In the genomic region with DNA sequence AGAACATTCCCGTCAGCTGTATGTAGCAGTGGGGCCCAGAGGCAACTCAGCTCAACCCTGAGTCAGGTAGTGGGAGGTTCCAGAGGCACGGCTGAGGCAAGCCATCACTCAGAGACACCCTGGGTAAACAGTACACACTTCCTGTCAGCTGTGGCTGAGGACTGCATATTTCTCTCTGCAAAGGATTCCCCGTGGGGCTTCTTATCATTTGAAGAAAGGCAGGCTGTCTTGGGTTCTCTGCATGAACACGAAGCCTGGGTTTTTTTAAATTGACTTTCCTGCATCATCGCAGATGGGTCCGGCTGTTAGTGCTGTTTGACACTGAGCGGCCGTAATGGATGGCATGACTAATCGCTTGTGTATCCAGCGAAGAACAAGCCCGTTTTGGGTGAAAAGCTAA, we compare ENCODE assay signal across 8 mouse cellular contexts. TPM values are rescaled to one million over a fixed set of nuclear protein-coding genes. Genes with fewer than 3 reads are reported as not detected.
DNase-seq lines count a peak whose midpoint lies in the region; ATAC-seq and TF ChIP-seq lines count a peak whose summit lies in the region.

No protein-coding gene starts in this region.

- WGBS in kidney, adult 2 months = 16% methylated on average over 11 of the region's 11 CpGs
- WGBS in midbrain, embryonic 14.5 days = 16% methylated on average over 11 of the region's 11 CpGs

- DNase-seq in kidney, adult 2 months = peak; percentile 2
- DNase-seq in kidney, postnatal 25 days = no peak
- peak; percentile 47 for DNase-seq in brain, embryonic 14.5 days (ENCODE audit: low read depth)
- DNase-seq in midbrain, embryonic 14.5 days = peak; percentile 64
- no peak for DNase-seq in layer of hippocampus, adult 9-11 months

- no peaks in the 10 kb centered on the region for H3K9me3 ChIP-seq in midbrain, embryonic 14.5 days (ENCODE audit: control insufficient read depth, low read length)

- no peaks in the 10 kb centered on the region for H3K36me3 ChIP-seq in kidney, adult 2 months (ENCODE audit: control insufficient read depth, insufficient read depth, low read length)
- H3K36me3 ChIP-seq in midbrain, embryonic 14.5 days (ENCODE audit: control insufficient read depth, insufficient read depth, low read length) = no peaks in the 10 kb centered on the region

- ATAC-seq in hematopoietic stem cell, adult 5-6 weeks (replicated peaks in 1 of 2; ENCODE audit: insufficient read depth in 1 of 2, low FRiP score in 2 of 2, low TSS enrichment in 1 of 2, low read depth in 1 of 2, poor library complexity in 2 of 2, severe bottlenecking in 2 of 2) = peak; percentile 75 to 80; a peak in 3 of 4 replicates
- ATAC-seq in midbrain, embryonic 14.5 days (ENCODE audit: low FRiP score, low TSS enrichment) = no peak; the same call in 1 of the 2 replicates
- ATAC-seq in megakaryocyte-erythroid progenitor cell, adult 5-6 weeks (replicated peaks; ENCODE audit: low FRiP score, low TSS enrichment, poor library complexity, severe bottlenecking) = no peak
- no peak for ATAC-seq in erythroblast, adult 5-6 weeks (replicated peaks; ENCODE audit: low FRiP score, poor library complexity, severe bottlenecking)

- H3K4me2 ChIP-seq in midbrain, embryonic 14.5 days (ENCODE audit: low read length) = peak overlapping the region; percentile 12

- no peak for TF ChIP-seq CTCF in kidney, adult 2 months (conservative IDR thresholded peaks at IDR 0.05; ENCODE audit: insufficient read depth, insufficient read length, low read depth, low read length)
- no peak for TF ChIP-seq CTCF in brain, embryonic 14.5 days (IDR thresholded peaks at IDR 0.05; ENCODE audit: borderline replicate concordance, extremely low read depth, insufficient read depth, insufficient read length)

- no peak overlapping the region for H3K27ac ChIP-seq in kidney, adult 2 months (ENCODE audit: insufficient read depth, low read depth, low read length)
- peak overlapping the region; percentile 52; the same call in 1 of the 2 replicates for H3K27ac ChIP-seq in midbrain, embryonic 14.5 days (replicated peaks; ENCODE audit: low read depth, low read length)

- H3K4me3 ChIP-seq in kidney, adult 2 months (ENCODE audit: insufficient read depth, low read depth, low read length) = no peak overlapping the region
- H3K4me3 ChIP-seq in midbrain, embryonic 14.5 days (replicated peaks; ENCODE audit: low read depth, low read length) = no peak overlapping the region

- H3K9ac ChIP-seq in midbrain, embryonic 14.5 days (replicated peaks; ENCODE audit: low read length) = no peak overlapping the region

- H3K27me3 ChIP-seq in kidney, adult 2 months (replicated peaks; ENCODE audit: control insufficient read depth, insufficient read depth, low read length) = no peaks in the 10 kb centered on the region
- H3K27me3 ChIP-seq in midbrain, embryonic 14.5 days (ENCODE audit: control insufficient read depth, insufficient read depth, low read length) = no peaks in the 10 kb centered on the region

- no peaks in the 10 kb centered on the region for H3K4me1 ChIP-seq in kidney, adult 2 months (ENCODE audit: control insufficient read depth, insufficient read depth, low read length)
- H3K4me1 ChIP-seq in midbrain, embryonic 14.5 days (ENCODE audit: control insufficient read depth, insufficient read depth, low read length) = peaks cover 12% of the 10 kb centered on the region

- TF ChIP-seq POLR2A in kidney, adult 2 months (IDR thresholded peaks at IDR 0.05; ENCODE audit: low read depth, low read length) = no peak
- TF ChIP-seq POLR2A in brain, embryonic 14.5 days (IDR thresholded peaks at IDR 0.05; ENCODE audit: borderline replicate concordance, extremely low read depth, insufficient read depth, insufficient read length, poor library complexity, severe bottlenecking) = no peak

RNA-seq across cellular contexts. Expression of gene Bean1, which starts 21.3 kb away (rescaled TPM):
- polyA plus RNA-seq in kidney, adult 2 months (2012; rRNA removed) = 0.45 and 0.66 TPM in 2 replicates
- polyA plus RNA-seq in brain, embryonic 14.5 days (2012; rRNA removed) = 12.3 and 16.9 TPM in 2 replicates
- not detected in 2 replicates for total RNA-seq in hematopoietic stem cell, adult 5-6 weeks (2017)
- polyA plus RNA-seq in midbrain, embryonic 14.5 days (2014; fragmentation: Nextera tagmentation; extraction: Ambion mirVana) = 6.3 and 8.3 TPM in 2 replicates
- not detected in 2 replicates for total RNA-seq in megakaryocyte-erythroid progenitor cell, adult 5-6 weeks (2014; fragmentation: Nextera tagmentation)
- not detected in 2 replicates for total RNA-seq in megakaryocyte-erythroid progenitor cell, adult 5-6 weeks (2017)
- not detected in 2 replicates for total RNA-seq in erythroblast, adult 5-6 weeks (2015; ENCODE audit: low replicate concordance)
- not detected in 2 replicates for total RNA-seq in erythroblast, adult 5-6 weeks (2017; ENCODE audit: low replicate concordance)

RNA-seq across cellular contexts. Expression of gene Tk2, which starts 56.9 kb away (rescaled TPM):
- 20.6 and 21.0 TPM in 2 replicates for polyA plus RNA-seq in kidney, adult 2 months (2012; rRNA removed)
- 41.2 and 42.7 TPM in 2 replicates for polyA plus RNA-seq in brain, embryonic 14.5 days (2012; rRNA removed)
- total RNA-seq in hematopoietic stem cell, adult 5-6 weeks (2017) = 22.0 and 23.6 TPM in 2 replicates
- 43.7 and 56.6 TPM in 2 replicates for polyA plus RNA-seq in midbrain, embryonic 14.5 days (2014; fragmentation: Nextera tagmentation; extraction: Ambion mirVana)
- 9.5 and 30.7 TPM in 2 replicates for total RNA-seq in megakaryocyte-erythroid progenitor cell, adult 5-6 weeks (2014; fragmentation: Nextera tagmentation)
- total RNA-seq in megakaryocyte-erythroid progenitor cell, adult 5-6 weeks (2017) = 12.4 and 14.5 TPM in 2 replicates
- total RNA-seq in erythroblast, adult 5-6 weeks (2015; ENCODE audit: low replicate concordance) = 7.1 and 13.2 TPM in 2 replicates
- total RNA-seq in erythroblast, adult 5-6 weeks (2017; ENCODE audit: low replicate concordance) = 3.1 and 7.1 TPM in 2 replicates

RNA-seq across cellular contexts. Expression of gene Cklf, which starts 59.2 kb away (rescaled TPM):
- polyA plus RNA-seq in kidney, adult 2 months (2012; rRNA removed) = 4.3 and 5.4 TPM in 2 replicates
- polyA plus RNA-seq in brain, embryonic 14.5 days (2012; rRNA removed) = 36.0 and 52.4 TPM in 2 replicates
- 23.2 and 26.5 TPM in 2 replicates for total RNA-seq in hematopoietic stem cell, adult 5-6 weeks (2017)
- polyA plus RNA-seq in midbrain, embryonic 14.5 days (2014; fragmentation: Nextera tagmentation; extraction: Ambion mirVana) = 30.3 and 31.4 TPM in 2 replicates
- 37.3 and 45.8 TPM in 2 replicates for total RNA-seq in megakaryocyte-erythroid progenitor cell, adult 5-6 weeks (2014; fragmentation: Nextera tagmentation)
- 7.6 and 14.6 TPM in 2 replicates for total RNA-seq in megakaryocyte-erythroid progenitor cell, adult 5-6 weeks (2017)
- 19.2 and 51.7 TPM in 2 replicates for total RNA-seq in erythroblast, adult 5-6 weeks (2015; ENCODE audit: low replicate concordance)
- 5.2 and 9.8 TPM in 2 replicates for total RNA-seq in erythroblast, adult 5-6 weeks (2017; ENCODE audit: low replicate concordance)

Comparison
In these comparisons a context has a peak if more than half of its experiments do, and no peak if none do; other contexts are left out.
1. DNase-seq: peak in kidney, adult 2 months (single experiment), brain, embryonic 14.5 days (single experiment) and midbrain, embryonic 14.5 days (single experiment); none in kidney, postnatal 25 days (0 of 2) and layer of hippocampus, adult 9-11 months (single experiment).
2. ATAC-seq: peak in hematopoietic stem cell, adult 5-6 weeks (2 of 2); none in midbrain, embryonic 14.5 days (single experiment), megakaryocyte-erythroid progenitor cell, adult 5-6 weeks (single experiment) and erythroblast, adult 5-6 weeks (single experiment).